Mouse (Mus musculus) urinary bladder, postnatal 4 days (tissue): ENCODE results near the gene Cacul1.

Experiments
- DNase-seq, 2 experiments: peaks; one replicate each; pipeline ENCODE4 v3.0.0; 2021 to 2022; ENCODE audit warnings: low spot score in 2 of 2

Cacul1 gene

GRCm38 (mm10) chr19:60530171-60530570, 50.7 kb downstream of the Cacul1 start:
- no peak for DNase-seq

- no peak for DNase-seq
Observed at GRCm38 (mm10) chr19:60529302-60529701, 51.5 kb downstream of the Cacul1 start.

- DNase-seq, result no peak
Observed at GRCm38 (mm10) chr19:60528602-60529001, 52.2 kb downstream of the Cacul1 start.

GRCm38 (mm10) chr19:60526876-60527275, 53.9 kb downstream of the Cacul1 start:
- no peak for DNase-seq

GRCm38 (mm10) chr19:60525086-60525485, 55.7 kb downstream of the Cacul1 start:
- DNase-seq, result no peak

- DNase-seq, result no peak
Observed at GRCm38 (mm10) chr19:60524678-60525077, 56.1 kb downstream of the Cacul1 start.

GRCm38 (mm10) chr19:60520131-60520530, 60.7 kb downstream of the Cacul1 start:
- no peak for DNase-seq

GRCm38 (mm10) chr19:60515064-60515463, 65.8 kb downstream of the Cacul1 start:
- DNase-seq, result no peak

- DNase-seq, result no peak
Observed at GRCm38 (mm10) chr19:60513431-60513830, 67.4 kb downstream of the Cacul1 start.

- no peak for DNase-seq
Observed at GRCm38 (mm10) chr19:60500209-60500608, 80.6 kb downstream of the Cacul1 start.

- DNase-seq, result no peak
Observed at GRCm38 (mm10) chr19:60497171-60497570, 83.7 kb downstream of the Cacul1 start.

GRCm38 (mm10) chr19:60495772-60496171, 85.1 kb downstream of the Cacul1 start:
- no peak for DNase-seq

GRCm38 (mm10) chr19:60489566-60489965, 91.3 kb downstream of the Cacul1 start:
- DNase-seq, result no peak

GRCm38 (mm10) chr19:60485261-60485660, 95.6 kb downstream of the Cacul1 start:
- no peak for DNase-seq

GRCm38 (mm10) chr19:60478859-60479258, 102.0 kb downstream of the Cacul1 start:
- no peak for DNase-seq

- DNase-seq, result no peak
Observed at GRCm38 (mm10) chr19:60477788-60478187, 103.0 kb downstream of the Cacul1 start.
